Mouse (Mus musculus) myocyte (in vitro differentiated cells): ENCODE data around the gene Foxe1.

Experiments used
- CEBPB ChIP-seq: IDR thresholded peaks from 2 replicates; pipeline ENCODE4 v1.6.1; 2011; ENCODE audit warnings: mild to moderate bottlenecking, moderate library complexity; ENCODE audit not compliant: poor library complexity, insufficient read depth, severe bottlenecking
- MAX ChIP-seq: IDR thresholded peaks from one replicate; pipeline ENCODE4 v1.6.1; 2011; ENCODE audit warnings: low read depth, mild to moderate bottlenecking, control low read depth
- MYOG ChIP-seq, 3 experiments: IDR thresholded peaks; one replicate each; pipeline ENCODE4 v1.6.1; 2011; ENCODE audit warnings: control low read depth in 2 of 3, low read depth in 2 of 3, mild to moderate bottlenecking in 2 of 3; ENCODE audit not compliant: insufficient read length in 2 of 3, control insufficient read depth in 1 of 3, insufficient read depth in 1 of 3
- POLR2A ChIP-seq: IDR thresholded peaks from one replicate; pipeline ENCODE4 v1.6.1; 2011; ENCODE audit warnings: low read depth, mild to moderate bottlenecking, control low read depth, moderate library complexity; ENCODE audit not compliant: insufficient read length
- POLR2AphosphoS2 ChIP-seq: IDR thresholded peaks from one replicate; pipeline ENCODE4 v1.6.1; 2011; ENCODE audit warnings: low read depth, control low read depth; ENCODE audit not compliant: insufficient read length
- REST ChIP-seq: IDR thresholded peaks from one replicate; pipeline ENCODE4 v1.6.1; 2011; ENCODE audit warnings: mild to moderate bottlenecking, control low read depth, moderate library complexity; ENCODE audit not compliant: insufficient read depth, insufficient read length
- SRF ChIP-seq: IDR thresholded peaks from one replicate; pipeline ENCODE4 v1.6.1; 2011; ENCODE audit warnings: low read depth; ENCODE audit not compliant: control insufficient read depth, insufficient read length
- TCF12 ChIP-seq: IDR thresholded peaks from one replicate; pipeline ENCODE4 v1.6.1; 2011; ENCODE audit warnings: mild to moderate bottlenecking, control low read depth; ENCODE audit not compliant: poor library complexity, insufficient read depth, severe bottlenecking
- TCF3 ChIP-seq: IDR thresholded peaks from one replicate; pipeline ENCODE4 v1.6.1; 2011; ENCODE audit warnings: low read depth, control low read depth; ENCODE audit not compliant: insufficient read length
- USF1 ChIP-seq: IDR thresholded peaks from one replicate; pipeline ENCODE4 v1.6.1; 2011; ENCODE audit warnings: low read depth, mild to moderate bottlenecking, control low read depth, moderate library complexity

DNA sequence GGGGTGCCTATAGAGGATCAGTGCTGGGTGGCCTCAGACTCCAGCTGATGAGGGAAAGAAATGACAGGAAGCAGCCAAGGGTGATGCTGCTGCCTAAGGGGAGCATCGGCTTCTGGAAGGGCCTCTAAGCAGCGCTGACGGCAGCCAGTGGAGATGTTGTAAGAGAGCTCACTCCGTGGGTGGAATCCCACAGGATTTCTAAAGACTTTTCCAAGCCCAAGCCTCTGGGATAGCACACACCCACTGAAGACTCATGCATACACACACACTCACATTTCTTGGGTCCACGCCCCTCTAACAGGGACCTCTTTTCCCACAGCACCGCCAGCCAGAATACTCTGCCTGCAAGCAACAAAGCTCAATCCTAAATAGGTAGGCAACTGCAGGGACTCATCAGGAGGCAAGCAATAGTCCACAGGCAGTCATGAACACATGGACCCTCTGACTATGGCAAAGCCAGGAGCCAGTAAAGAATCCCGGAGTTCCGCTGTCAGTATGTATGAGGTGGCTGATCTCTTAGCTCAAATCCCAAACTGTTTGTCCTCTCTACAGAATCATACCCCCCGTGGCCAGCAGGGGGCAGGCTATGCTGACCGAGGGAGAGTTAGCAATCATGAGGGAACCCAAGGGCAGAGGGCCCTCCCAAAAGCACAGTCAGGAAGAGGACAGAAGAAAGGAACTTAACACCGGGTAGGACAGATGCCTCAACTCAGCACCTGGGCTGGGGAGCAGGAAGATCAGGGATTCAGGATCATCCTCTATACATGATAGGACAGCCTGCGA is 13.1 kb downstream of the Foxe1 start:
- TF ChIP-seq POLR2A (no peak), TCF12 (no peak), TCF3 (no peak), POLR2AphosphoS2 (no peak), USF1 (no peak), MYOG (IDR thresholded peaks at IDR 0.05; ENCODE audit: control insufficient read depth in 1 of 3, insufficient read depth in 1 of 3, insufficient read length in 2 of 3, low read depth in 2 of 3) (no peak), MAX (no peak), SRF (no peak), CEBPB (no peak), REST (no peak)
